Mouse (Mus musculus): ENCODE data around the gene Auts2.

Auts2 gene

DNA sequence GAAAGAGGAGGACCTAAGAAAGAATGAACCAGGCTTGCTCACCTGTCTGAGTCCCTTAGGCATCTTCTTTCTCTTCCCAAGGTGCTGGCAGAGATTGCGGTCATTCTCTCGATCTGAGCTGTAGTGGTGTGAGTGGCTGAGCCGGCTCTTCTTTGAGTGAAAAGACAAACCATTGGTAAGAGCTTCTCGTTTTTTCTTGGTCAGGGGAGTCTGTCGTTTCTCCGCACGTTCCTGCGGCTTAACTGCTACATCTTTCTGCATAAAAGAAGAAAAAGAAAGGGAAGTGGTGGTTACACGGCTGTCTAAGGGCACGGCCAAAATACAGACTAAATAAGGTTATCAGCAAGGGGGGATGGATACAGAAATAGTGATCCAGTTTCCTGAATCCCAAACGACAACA, 284.3 kb downstream of the Auts2 start:
- no peak for DNase-seq (ENCODE audit: low read depth, low spot score)

DNA sequence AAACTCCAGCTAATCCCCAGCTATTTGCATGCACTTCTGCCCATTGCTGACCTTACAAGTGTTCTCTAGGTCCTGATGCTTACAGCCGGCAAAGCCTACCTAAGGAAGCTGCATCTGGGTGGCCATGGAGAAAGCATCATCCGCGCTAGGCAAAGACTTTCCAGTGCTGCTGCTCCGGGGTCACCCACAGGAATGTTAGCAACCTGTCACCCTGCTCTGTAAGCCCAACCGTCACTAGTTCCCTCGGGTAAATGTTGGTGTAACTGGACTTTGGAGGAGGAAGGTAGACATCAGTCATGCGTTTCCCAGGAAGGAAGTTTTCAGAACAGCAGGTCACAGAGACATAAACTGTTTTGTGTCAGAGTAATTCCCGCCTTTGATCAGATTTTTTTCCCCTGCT, 287.6 kb downstream of the Auts2 start:
- no peak for DNase-seq (ENCODE audit: low read depth, low spot score)

GRCm38 (mm10) chr5:132249523-132249922, 293.6 kb downstream of the Auts2 start:
- DNase-seq (ENCODE audit: low read depth, low spot score) = no peak

- no peak for DNase-seq (ENCODE audit: low read depth, low spot score)
These were observed 295.1 kb downstream of the Auts2 start for GRCm38 (mm10) chr5:132248069-132248468.

GRCm38 (mm10) chr5:132235460-132235859, 307.7 kb downstream of the Auts2 start:
- DNase-seq (ENCODE audit: low read depth, low spot score) = no peak

DNA sequence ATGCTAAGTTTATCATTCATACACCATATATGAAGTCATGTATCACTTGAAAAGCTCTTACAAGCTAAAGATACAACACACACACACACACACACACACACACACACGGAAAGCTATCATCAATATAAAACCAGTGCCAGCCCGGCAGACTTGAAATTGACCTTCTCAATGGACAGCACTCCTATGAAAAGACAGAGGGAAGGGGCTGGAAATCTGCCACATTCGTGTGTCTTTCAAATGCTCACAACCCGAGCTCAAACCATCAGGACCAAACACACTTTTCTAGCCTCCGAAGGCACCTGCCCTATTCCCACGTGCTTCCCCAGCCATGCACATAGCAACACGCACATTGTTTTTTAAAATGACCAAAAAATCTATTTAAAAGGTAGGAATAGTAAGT, 308.7 kb downstream of the Auts2 start:
- no peak for DNase-seq (ENCODE audit: low read depth, low spot score)

- DNase-seq (ENCODE audit: low read depth, low spot score) = no peak
These were observed 311.7 kb downstream of the Auts2 start for GRCm38 (mm10) chr5:132231280-132232047.

GRCm38 (mm10) chr5:132229644-132230357, 313.3 kb downstream of the Auts2 start:
- DNase-seq (ENCODE audit: low read depth, low spot score) = no peak

- DNase-seq (ENCODE audit: low read depth, low spot score) = no peak
These were observed 314.1 kb downstream of the Auts2 start for GRCm38 (mm10) chr5:132229023-132229422.

GRCm38 (mm10) chr5:132220376-132220930, 322.7 kb downstream of the Auts2 start:
- peak; percentile 11 for DNase-seq (ENCODE audit: low read depth, low spot score)

GRCm38 (mm10) chr5:132216143-132216542, 327.0 kb downstream of the Auts2 start:
- no peak for DNase-seq (ENCODE audit: low read depth, low spot score)

- no peak for DNase-seq (ENCODE audit: low read depth, low spot score)
These were observed 330.7 kb downstream of the Auts2 start for GRCm38 (mm10) chr5:132212446-132212845.

- DNase-seq (ENCODE audit: low read depth, low spot score) = no peak
These were observed 333.4 kb downstream of the Auts2 start for GRCm38 (mm10) chr5:132209694-132210093.

GRCm38 (mm10) chr5:132206220-132206619, 336.9 kb downstream of the Auts2 start:
- DNase-seq (ENCODE audit: low read depth, low spot score) = no peak

GRCm38 (mm10) chr5:132203846-132204245, 339.3 kb downstream of the Auts2 start:
- no peak for DNase-seq (ENCODE audit: low read depth, low spot score)

DNA sequence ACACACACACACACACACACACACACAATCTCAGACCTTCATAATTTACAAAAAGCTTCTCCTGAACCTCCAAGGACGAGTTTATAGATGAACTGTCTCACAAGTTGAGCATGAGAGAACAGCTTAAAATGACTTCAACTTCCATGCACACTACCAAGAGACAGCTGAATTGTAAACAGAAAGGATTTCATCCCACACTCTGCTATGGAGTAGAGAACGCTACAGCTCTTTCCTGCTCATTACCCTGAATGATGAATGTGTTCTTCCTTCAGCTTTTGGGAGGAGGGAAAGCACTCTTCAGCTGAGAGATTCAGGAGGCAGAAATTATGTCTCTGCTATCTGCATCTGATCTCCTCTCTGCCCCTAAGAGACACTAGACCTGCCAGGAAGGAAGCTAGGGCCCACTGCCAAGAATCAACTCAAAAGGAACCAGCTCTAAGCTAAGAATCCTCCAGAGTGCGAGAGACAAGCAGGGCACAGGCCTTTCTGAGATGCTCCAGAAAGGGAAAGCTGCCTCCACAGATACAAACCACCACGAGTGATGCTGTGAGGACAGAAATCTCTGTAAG, 342.0 kb downstream of the Auts2 start:
- no peak for DNase-seq (ENCODE audit: low read depth, low spot score)

- no peak for DNase-seq (ENCODE audit: low read depth, low spot score)
These were observed 342.5 kb downstream of the Auts2 start for GRCm38 (mm10) chr5:132200595-132200994.

- DNase-seq (ENCODE audit: low read depth, low spot score) = no peak
These were observed 348.1 kb downstream of the Auts2 start for GRCm38 (mm10) chr5:132195048-132195533.

DNA sequence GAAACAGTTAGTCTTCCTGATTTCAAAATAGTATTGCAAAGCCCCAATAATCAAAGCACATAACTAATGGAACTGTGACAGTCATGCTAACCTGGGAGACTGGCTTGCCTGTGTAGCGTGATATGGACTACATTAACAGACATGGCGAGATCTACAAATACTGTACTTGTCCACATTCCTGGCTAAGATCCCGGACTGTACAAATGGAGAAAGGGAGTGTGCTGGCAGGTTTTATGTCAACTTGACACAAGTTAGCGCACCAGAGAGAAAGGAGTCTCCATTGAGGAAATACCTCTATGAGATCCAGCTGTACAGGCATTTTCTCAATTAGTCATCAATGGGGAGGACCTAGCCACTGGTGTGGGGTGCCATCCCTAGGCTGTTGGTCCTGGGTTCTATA, 353.0 kb downstream of the Auts2 start:
- no peak for DNase-seq (ENCODE audit: low read depth, low spot score)

- DNase-seq (ENCODE audit: low read depth, low spot score) = no peak
These were observed 356.5 kb downstream of the Auts2 start for GRCm38 (mm10) chr5:132186659-132187058.

DNA sequence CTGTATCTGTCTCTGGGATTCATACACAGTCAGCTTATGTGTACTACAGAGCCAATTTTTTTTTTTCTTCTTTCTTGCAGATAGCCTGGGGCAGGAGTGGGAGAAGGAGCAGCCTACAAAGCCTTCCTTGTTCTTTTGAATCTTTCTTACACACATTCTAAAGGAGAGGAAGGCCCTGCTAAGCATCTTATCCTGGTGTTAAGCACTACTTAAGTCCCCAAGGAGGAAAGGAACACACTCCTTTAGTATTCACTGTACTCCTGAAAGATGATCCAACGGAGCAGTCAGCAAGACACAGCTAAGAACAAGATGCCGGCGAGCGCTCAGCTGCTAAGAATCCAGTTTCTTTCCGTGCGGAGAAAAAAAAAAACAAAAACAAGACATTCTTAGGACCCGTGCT, 356.9 kb downstream of the Auts2 start:
- DNase-seq (ENCODE audit: low read depth, low spot score) = no peak

GRCm38 (mm10) chr5:132184395-132185095, 358.6 kb downstream of the Auts2 start:
- DNase-seq (ENCODE audit: low read depth, low spot score) = no peak
